Mouse (Mus musculus): ENCODE measurements around the gene Ppp1r21. TPM values are rescaled to one million over a fixed set of nuclear protein-coding genes. Genes with fewer than 3 reads are reported as not detected.
A peak's percentile ranks its signal among the peaks of the same experiment; 100 is the strongest.

The Ppp1r21 gene
- polyA plus RNA-seq, 1 experiment from 2014 or later, result 27.6 TPM

DNA sequence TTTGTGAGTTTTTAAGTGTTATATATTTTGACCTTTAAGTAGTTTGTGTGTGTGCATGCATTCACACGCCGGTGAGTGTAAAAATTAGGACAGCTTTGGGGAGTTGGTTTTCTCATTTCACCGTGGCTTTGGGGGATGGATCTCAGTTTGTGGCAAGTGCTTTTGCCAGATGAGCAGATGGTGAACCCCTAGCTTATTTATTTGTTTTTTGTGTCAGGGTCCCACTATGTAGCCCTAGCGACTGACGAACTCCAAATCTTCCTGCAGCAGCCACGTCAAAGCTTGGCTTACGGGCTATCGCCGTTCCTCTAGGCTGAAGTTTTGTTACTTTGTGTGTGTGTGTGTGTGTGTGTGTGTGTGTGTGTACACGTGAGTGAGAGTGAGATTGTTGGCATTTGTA lies 39.4 kb upstream of the Ppp1r21 start:
- Histone ChIP-seq H3K27me3 (ENCODE audit: insufficient read depth, low read length) (no peaks in the 10 kb centered on the region), H3K9me3 (replicated peaks; ENCODE audit: low read length) (no peaks in the 10 kb centered on the region), H3K9ac (ENCODE audit: low read depth, low read length) (no peak overlapping the region), H3K4me3 (replicated peaks; ENCODE audit: low read depth, low read length) (no peak overlapping the region), H3K36me3 (ENCODE audit: insufficient read depth, low read length) (peaks cover 11% of the 10 kb centered on the region), H3K27ac (no peak overlapping the region), H3K4me1 (replicated peaks; ENCODE audit: insufficient read depth, low read length) (no peaks in the 10 kb centered on the region), H3K4me2 (ENCODE audit: low read length) (no peak overlapping the region)
- WGBS, result 94% methylated on average over 10 of the region's 10 CpGs
- no peak for TF ChIP-seq CTCF (IDR thresholded peaks at IDR 0.05; ENCODE audit: low read depth)
- DNase-seq (ENCODE audit: low spot score), result no peak
- ATAC-seq (replicated peaks; ENCODE audit: low FRiP score, low read depth), result no peak

DNA sequence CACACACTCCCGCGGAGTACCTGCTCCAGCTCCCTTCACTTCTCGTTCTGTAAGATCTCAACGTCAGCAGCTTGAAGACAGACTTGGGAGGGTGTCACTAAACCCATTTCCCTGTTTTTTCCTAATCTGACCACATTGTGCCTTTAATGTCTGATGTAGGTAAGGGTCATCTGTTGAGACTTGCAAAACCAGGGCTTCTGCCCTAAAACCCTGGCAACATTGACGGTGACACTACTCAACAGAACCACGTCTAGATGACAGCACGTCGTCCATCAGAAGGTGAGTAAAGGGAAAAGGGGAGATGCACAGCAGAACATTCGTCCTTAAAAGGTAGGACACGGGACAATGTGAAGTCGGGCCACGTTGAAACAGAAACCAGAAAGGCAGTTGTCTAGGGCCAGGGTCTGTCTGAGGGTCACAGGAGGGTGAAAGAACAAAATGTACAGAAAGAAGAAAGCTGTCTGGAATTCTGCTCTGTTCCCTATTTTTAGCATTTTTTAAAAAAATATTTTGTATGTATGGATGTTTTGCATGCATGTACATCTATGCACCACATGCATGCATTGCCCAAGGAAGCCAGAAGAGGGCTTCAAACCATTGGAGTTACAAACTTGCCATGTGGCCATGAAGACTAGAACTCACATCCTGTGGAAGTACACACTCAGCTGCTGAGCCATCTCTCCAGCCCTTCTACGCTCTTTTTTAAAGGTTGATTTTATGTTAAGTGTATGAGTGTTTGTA lies 38.4 kb upstream of the Ppp1r21 start:
- Histone ChIP-seq H3K9ac (ENCODE audit: low read depth, low read length) (no peak overlapping the region), H3K27ac (no peak overlapping the region), H3K36me3 (ENCODE audit: insufficient read depth, low read length) (peaks cover 9% of the 10 kb centered on the region), H3K4me1 (replicated peaks; ENCODE audit: insufficient read depth, low read length) (no peaks in the 10 kb centered on the region), H3K4me2 (ENCODE audit: low read length) (no peak overlapping the region), H3K27me3 (ENCODE audit: insufficient read depth, low read length) (no peaks in the 10 kb centered on the region), H3K9me3 (replicated peaks; ENCODE audit: low read length) (no peaks in the 10 kb centered on the region), H3K4me3 (replicated peaks; ENCODE audit: low read depth, low read length) (no peak overlapping the region)
- WGBS, result 97% methylated on average over 13 of the region's 13 CpGs
- ATAC-seq (replicated peaks; ENCODE audit: low FRiP score, low read depth), result no peak
- DNase-seq (ENCODE audit: low spot score), result no peak
- TF ChIP-seq CTCF (IDR thresholded peaks at IDR 0.05; ENCODE audit: low read depth), result peak; percentile 14; the same call in 1 of the 2 replicates

DNA sequence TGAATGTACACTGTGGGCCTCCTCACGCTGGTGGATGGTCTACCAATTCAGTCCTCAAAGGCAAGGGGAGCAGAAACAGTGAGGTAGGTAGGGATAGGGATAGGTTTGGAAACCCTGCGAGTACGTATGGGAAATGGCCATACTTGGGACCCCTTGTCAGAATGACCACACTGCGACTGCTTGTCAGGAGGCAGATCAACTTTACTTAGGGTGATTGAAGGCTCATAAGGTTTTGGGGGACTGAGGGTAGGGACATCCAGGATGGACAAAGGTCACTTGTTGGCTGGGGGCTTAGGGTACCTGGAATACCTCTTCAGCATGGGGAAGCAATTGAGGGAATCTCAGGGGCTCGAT lies 37.8 kb upstream of the Ppp1r21 start:
- WGBS, result 94% methylated on average over 5 of the region's 5 CpGs
- Histone ChIP-seq H3K36me3 (ENCODE audit: insufficient read depth, low read length) (peaks cover 5% of the 10 kb centered on the region), H3K4me3 (replicated peaks; ENCODE audit: low read depth, low read length) (no peak overlapping the region), H3K4me2 (ENCODE audit: low read length) (no peak overlapping the region), H3K27me3 (ENCODE audit: insufficient read depth, low read length) (no peaks in the 10 kb centered on the region), H3K4me1 (replicated peaks; ENCODE audit: insufficient read depth, low read length) (no peaks in the 10 kb centered on the region), H3K9me3 (replicated peaks; ENCODE audit: low read length) (no peaks in the 10 kb centered on the region), H3K27ac (no peak overlapping the region), H3K9ac (ENCODE audit: low read depth, low read length) (no peak overlapping the region)
- DNase-seq (ENCODE audit: low spot score) (no peak), ATAC-seq (replicated peaks; ENCODE audit: low FRiP score, low read depth) (no peak)
- TF ChIP-seq CTCF (IDR thresholded peaks at IDR 0.05; ENCODE audit: low read depth), result no peak

DNA sequence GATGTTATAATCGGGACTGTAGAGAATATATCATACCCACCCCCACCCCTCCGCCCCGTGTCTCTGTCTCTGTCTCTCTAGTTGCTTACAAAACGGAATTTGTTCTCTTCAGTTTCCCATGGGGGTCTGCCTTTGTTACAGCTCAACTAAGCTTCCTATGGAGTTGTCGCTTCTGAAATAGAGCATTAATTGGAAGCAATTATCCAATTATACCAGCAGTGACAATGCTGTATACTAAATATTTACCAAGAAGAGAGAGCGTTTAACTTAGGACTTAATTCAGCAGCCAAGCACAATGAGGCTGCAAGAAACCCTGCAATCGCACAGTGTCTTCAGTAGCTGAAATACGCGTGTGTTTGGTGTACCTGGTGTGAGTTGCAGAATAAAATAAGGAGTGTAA lies 36.4 kb upstream of the Ppp1r21 start:
- ATAC-seq (replicated peaks; ENCODE audit: low FRiP score, low read depth) (no peak), DNase-seq (ENCODE audit: low spot score) (no peak)
- H3K27ac ChIP-seq, result no peak overlapping the region
- H3K4me1 ChIP-seq (replicated peaks; ENCODE audit: insufficient read depth, low read length), result no peaks in the 10 kb centered on the region
- H3K4me3 ChIP-seq (replicated peaks; ENCODE audit: low read depth, low read length), result no peak overlapping the region
- WGBS, result 83% methylated on average over 9 of the region's 9 CpGs
- H3K27me3 ChIP-seq (ENCODE audit: insufficient read depth, low read length), result no peaks in the 10 kb centered on the region
- H3K36me3 ChIP-seq (ENCODE audit: insufficient read depth, low read length), result peaks cover 5% of the 10 kb centered on the region
- no peak overlapping the region for H3K4me2 ChIP-seq (ENCODE audit: low read length)
- H3K9ac ChIP-seq (ENCODE audit: low read depth, low read length), result no peak overlapping the region
- H3K9me3 ChIP-seq (replicated peaks; ENCODE audit: low read length), result no peaks in the 10 kb centered on the region
- TF ChIP-seq CTCF (IDR thresholded peaks at IDR 0.05; ENCODE audit: low read depth), result no peak

DNA sequence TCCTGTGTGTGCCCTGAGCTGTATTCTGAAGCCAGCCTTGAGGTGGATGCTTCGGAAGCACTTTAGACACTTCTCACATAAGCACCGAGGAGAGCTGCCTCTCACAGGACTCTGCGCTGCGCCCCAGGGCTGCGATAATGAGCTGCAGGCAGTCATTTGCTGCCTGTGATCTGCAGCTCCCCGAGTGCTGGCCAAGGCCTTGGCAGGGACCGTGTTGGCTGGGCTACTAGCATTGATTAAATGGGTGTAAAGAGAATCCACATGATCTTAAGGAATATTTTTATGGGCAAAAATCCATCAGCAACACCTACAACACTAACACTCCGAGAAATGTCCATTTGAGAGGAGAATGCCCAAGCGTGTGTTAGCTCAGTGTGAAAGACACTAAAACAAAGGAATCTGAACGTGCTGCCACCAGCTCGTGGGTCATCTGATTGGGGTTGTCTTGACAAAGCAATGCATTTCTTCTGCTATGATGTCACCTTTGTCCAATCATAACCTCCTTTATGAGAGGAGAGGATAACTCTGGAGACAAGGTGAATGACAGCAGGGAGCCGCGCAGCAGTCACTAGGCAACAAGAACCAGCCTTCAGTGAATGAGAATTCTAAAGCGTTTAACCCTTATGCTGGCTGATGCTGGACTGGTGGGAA lies 35.7 kb upstream of the Ppp1r21 start:
- 79% methylated on average over 14 of the region's 14 CpGs for WGBS
- ATAC-seq (replicated peaks; ENCODE audit: low FRiP score, low read depth), result no peak
- Histone ChIP-seq H3K9ac (ENCODE audit: low read depth, low read length) (no peak overlapping the region), H3K27me3 (ENCODE audit: insufficient read depth, low read length) (no peaks in the 10 kb centered on the region), H3K9me3 (replicated peaks; ENCODE audit: low read length) (no peaks in the 10 kb centered on the region), H3K4me3 (replicated peaks; ENCODE audit: low read depth, low read length) (no peak overlapping the region), H3K36me3 (ENCODE audit: insufficient read depth, low read length) (peaks cover 5% of the 10 kb centered on the region), H3K4me2 (ENCODE audit: low read length) (no peak overlapping the region), H3K4me1 (replicated peaks; ENCODE audit: insufficient read depth, low read length) (no peaks in the 10 kb centered on the region), H3K27ac (no peak overlapping the region)
- DNase-seq (ENCODE audit: low spot score), result no peak
- no peak for TF ChIP-seq CTCF (IDR thresholded peaks at IDR 0.05; ENCODE audit: low read depth)

DNA sequence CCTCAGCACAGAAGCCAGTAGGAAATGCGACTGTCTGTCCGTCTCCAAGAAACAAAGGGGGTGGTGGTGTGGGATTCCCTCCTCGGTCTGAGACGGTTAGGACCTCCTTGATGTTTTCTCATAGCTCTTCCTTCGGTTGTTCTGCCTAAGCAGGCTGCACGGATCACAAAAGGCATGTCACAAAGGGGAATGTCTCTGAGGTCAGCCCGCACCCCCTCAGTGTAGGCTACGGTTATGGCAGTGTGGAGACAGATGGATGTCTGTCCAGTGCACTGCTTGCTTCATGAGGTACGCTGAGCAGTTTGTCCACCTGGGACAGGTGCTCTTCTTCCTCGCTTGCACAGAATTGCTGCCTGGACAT lies 35.2 kb upstream of the Ppp1r21 start:
- no peak for ATAC-seq (replicated peaks; ENCODE audit: low FRiP score, low read depth)

More for the DNA sequence above, 35.2 kb upstream of the Ppp1r21 start:
- Histone ChIP-seq H3K9me3 (replicated peaks; ENCODE audit: low read length) (no peaks in the 10 kb centered on the region), H3K9ac (ENCODE audit: low read depth, low read length) (no peak overlapping the region), H3K4me2 (ENCODE audit: low read length) (no peak overlapping the region), H3K4me3 (replicated peaks; ENCODE audit: low read depth, low read length) (no peak overlapping the region), H3K36me3 (ENCODE audit: insufficient read depth, low read length) (peaks cover 5% of the 10 kb centered on the region), H3K27ac (no peak overlapping the region), H3K27me3 (ENCODE audit: insufficient read depth, low read length) (no peaks in the 10 kb centered on the region), H3K4me1 (replicated peaks; ENCODE audit: insufficient read depth, low read length) (no peaks in the 10 kb centered on the region)
- 75% methylated on average over 10 of the region's 10 CpGs for WGBS
- DNase-seq (ENCODE audit: low spot score), result no peak
- TF ChIP-seq CTCF (IDR thresholded peaks at IDR 0.05; ENCODE audit: low read depth), result no peak

Data from kidney, postnatal 0 days (tissue).